Mouse (Mus musculus): ENCODE measurements around the gene Klhl25.

GRCm38 (mm10) chr7:75848776-75849670 lies 913 bp downstream of the Klhl25 start:
- TF ChIP-seq EP300 (IDR thresholded peaks at IDR 0.05; ENCODE audit: low read depth) (no peak), CTCF (IDR thresholded peaks at IDR 0.05; ENCODE audit: low read depth) (no peak)
